Mouse (Mus musculus) liver, embryonic 11.5 days (tissue): ENCODE results near the gene Gtpbp10. TPM values are rescaled to one million over a fixed set of nuclear protein-coding genes. Genes with fewer than 3 reads are reported as not detected.
A peak's percentile ranks its signal among the peaks of the same experiment; 100 is the strongest.

Source experiments
- ATAC-seq: fragments of 200-750 bp; cut with Nextera tagmentation; replicated peaks from 2 replicates; pipeline ENCODE4 v1.8.0; 2017; ENCODE audit warnings: moderate number of reproducible peaks, mild to moderate bottlenecking, moderate TSS enrichment, moderate library complexity; ENCODE audit not compliant: low FRiP score
- DNase-seq: peaks from one replicate; pipeline ENCODE4 v3.0.0-alpha.2; 2017; ENCODE audit warnings: low spot score
- H3K27ac ChIP-seq: fragments of 300-500 bp; sonication (generic); 2 replicates; pipeline ENCODE4 v1.5.1; 2014; ENCODE audit warnings: mild to moderate bottlenecking, low read depth, low read length, control low read depth
- H3K27me3 ChIP-seq: fragments of 300-500 bp; sonication (generic); replicated peaks from 2 replicates; pipeline ENCODE4 v1.6.1; 2014; ENCODE audit warnings: low read length, mixed read lengths; ENCODE audit not compliant: control insufficient read depth, insufficient read depth
- H3K36me3 ChIP-seq: fragments of 300-500 bp; sonication (generic); 2 replicates; pipeline ENCODE4 v1.6.1; 2014; ENCODE audit warnings: mild to moderate bottlenecking, low read length, moderate library complexity, mixed read lengths; ENCODE audit not compliant: control insufficient read depth, insufficient read depth
- H3K4me1 ChIP-seq: fragments of 300-500 bp; sonication (generic); replicated peaks from 2 replicates; pipeline ENCODE4 v1.6.1; 2014; ENCODE audit warnings: low read length, mixed read lengths; ENCODE audit not compliant: control insufficient read depth, insufficient read depth
- H3K4me2 ChIP-seq: fragments of 300-500 bp; sonication (generic); 2 replicates; pipeline ENCODE4 v1.6.1; 2014; ENCODE audit warnings: mild to moderate bottlenecking, control low read depth, moderate library complexity
- H3K4me3 ChIP-seq: fragments of 300-500 bp; sonication (generic); 2 replicates; pipeline ENCODE4 v1.5.1; 2014; ENCODE audit warnings: low read depth, low read length, control low read depth
- H3K9ac ChIP-seq: fragments of 300-500 bp; sonication (generic); 2 replicates; pipeline ENCODE4 v1.6.1; 2014; ENCODE audit warnings: low read depth, low read length, control low read depth
- H3K9me3 ChIP-seq: fragments of 300-500 bp; sonication (generic); 2 replicates; pipeline ENCODE4 v1.6.1; 2016; ENCODE audit warnings: low read length, inconsistent platforms, mixed read lengths; ENCODE audit not compliant: control insufficient read depth
- WGBS: fragments of 180-500 bp; shearing (Covaris S2); extraction: QIAGEN DNeasy Blood & Tissue Kit; methylation state at CpG from one replicate; pipeline ENCODE4 v1.1.7; 2014; 5-methylcytosine and 5-hydroxymethylcytosine counted together
- polyA plus RNA-seq: library from polyadenylated mRNA; unstranded; fragments of >200 nt; fragmentation: Nextera tagmentation; extraction: Ambion mirVana; gene quantifications from 2 replicates; pipeline ENCODE4 v1.2.1, GENCODE M21; 2014

Gtpbp10 gene
- polyA plus RNA-seq = 24.0 and 25.8 TPM in 2 replicates

DNA sequence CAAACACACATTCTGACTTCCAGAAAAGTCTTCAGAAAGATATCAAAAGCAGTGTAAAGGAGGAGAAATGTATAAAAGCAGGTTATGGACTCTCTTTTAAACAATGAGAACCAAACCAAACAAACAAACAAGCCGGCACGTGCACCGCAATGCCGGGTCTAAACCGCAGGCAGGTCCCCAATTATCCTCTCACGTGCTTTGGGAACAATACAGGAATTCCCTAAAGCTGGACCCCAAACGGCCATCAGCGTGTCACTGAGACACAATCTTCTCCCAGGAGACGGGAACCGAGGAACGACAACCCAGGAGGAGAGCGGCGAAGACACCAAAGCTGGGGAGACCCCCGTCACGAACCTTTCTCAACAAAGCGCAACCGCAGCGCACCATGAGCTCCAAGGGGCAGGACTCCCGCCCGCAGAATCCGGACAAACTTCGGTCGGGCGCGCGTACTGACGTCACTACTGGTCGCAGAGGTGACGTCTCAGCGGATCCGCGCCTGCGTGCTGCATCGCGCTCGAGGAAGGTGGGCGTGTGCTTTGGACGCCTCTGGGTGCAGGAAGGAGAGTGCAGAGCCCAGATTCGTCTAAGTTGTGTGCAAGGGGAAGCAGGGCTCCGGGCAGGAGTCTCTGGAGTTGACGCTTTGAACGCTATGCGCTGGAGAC, at the start of gene Gtpbp10:
Gene Gtpbp10, minus strand, starts transcription at position 460 of the 662 bp plus-strand sequence.
- H3K4me1 ChIP-seq = no peaks in the 10 kb centered on the region; the same call in 1 of the 2 replicates
- peak within 1 kb of the TSS; percentile 78 for H3K4me3 ChIP-seq
- peak within 1 kb of the TSS; percentile 65; the same call in 1 of the 2 replicates for H3K27ac ChIP-seq
- peak; percentile 94 for ATAC-seq
- under 1% methylated on average over 43 of the region's 43 CpGs for WGBS
- H3K9ac ChIP-seq = peak within 1 kb of the TSS; percentile 82
- peak; percentile 92 for DNase-seq
- peaks cover 10% of the 10 kb centered on the region for H3K36me3 ChIP-seq
- H3K27me3 ChIP-seq = no peaks in the 10 kb centered on the region
- no peaks in the 10 kb centered on the region for H3K9me3 ChIP-seq
- peak within 1 kb of the TSS; percentile 76 for H3K4me2 ChIP-seq

DNA sequence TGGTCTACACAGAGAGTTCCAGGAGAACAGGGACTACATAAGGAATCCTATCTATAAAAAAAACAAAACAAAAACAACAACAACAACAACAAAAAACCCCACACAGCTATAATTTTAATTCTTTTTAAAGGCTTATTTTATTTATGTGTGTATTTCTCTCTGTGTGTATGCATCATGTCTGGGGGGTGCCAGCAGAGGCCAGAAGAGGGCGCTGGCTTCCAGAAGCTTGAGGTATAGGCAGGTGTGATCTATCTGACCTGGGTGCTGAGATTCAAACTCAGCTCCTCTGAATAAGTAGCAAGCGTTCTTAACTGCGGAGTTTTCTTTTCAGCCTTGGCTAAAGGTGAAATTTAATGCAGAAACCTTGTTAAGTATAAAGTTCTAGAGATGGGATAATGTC, 28.3 kb upstream of the Gtpbp10 start:
- no peak overlapping the region for H3K4me3 ChIP-seq
- DNase-seq (no peak), ATAC-seq (no peak)
- H3K27ac ChIP-seq = no peak overlapping the region
- no peaks in the 10 kb centered on the region for H3K36me3 ChIP-seq
- H3K9me3 ChIP-seq = no peaks in the 10 kb centered on the region
- H3K27me3 ChIP-seq = no peaks in the 10 kb centered on the region
- 85% methylated on average over 3 of the region's 3 CpGs for WGBS
- no peak overlapping the region for H3K4me2 ChIP-seq
- H3K9ac ChIP-seq = no peak overlapping the region
- no peaks in the 10 kb centered on the region for H3K4me1 ChIP-seq

- peak within 1 kb of the TSS; percentile 86 for H3K4me2 ChIP-seq
- H3K36me3 ChIP-seq = no peaks in the 10 kb centered on the region
- H3K4me3 ChIP-seq = peak within 1 kb of the TSS; percentile 55
- H3K9me3 ChIP-seq = no peaks in the 10 kb centered on the region
- H3K27me3 ChIP-seq = peaks cover 5% of the 10 kb centered on the region; the same call in 1 of the 2 replicates
- H3K9ac ChIP-seq = peak within 1 kb of the TSS; percentile 50; the same call in 1 of the 2 replicates
- no peak within 1 kb of the TSS for H3K27ac ChIP-seq
- peak; percentile 82 for ATAC-seq
- WGBS = 3% methylated on average over 24 of the region's 24 CpGs
- DNase-seq = peak; percentile 69
- no peaks in the 10 kb centered on the region for H3K4me1 ChIP-seq
Measured at GRCm38 (mm10) chr5:5573749-5574317, 14.5 kb upstream of the Gtpbp10 start, which contains the start of gene Gm8773. Gene Gm8773, plus strand, starts transcription at chr5:5573799.

GRCm38 (mm10) chr5:5562435-5562834, 3.1 kb upstream of the Gtpbp10 start:
- Histone ChIP-seq H3K4me3 (no peak overlapping the region), H3K27me3 (no peaks in the 10 kb centered on the region), H3K9me3 (no peaks in the 10 kb centered on the region), H3K36me3 (no peaks in the 10 kb centered on the region), H3K27ac (no peak overlapping the region), H3K9ac (no peak overlapping the region), H3K4me1 (no peaks in the 10 kb centered on the region; the same call in 1 of the 2 replicates), H3K4me2 (no peak overlapping the region)
- WGBS = 60% methylated on average over 3 of the region's 3 CpGs
- DNase-seq (no peak), ATAC-seq (no peak)

DNA sequence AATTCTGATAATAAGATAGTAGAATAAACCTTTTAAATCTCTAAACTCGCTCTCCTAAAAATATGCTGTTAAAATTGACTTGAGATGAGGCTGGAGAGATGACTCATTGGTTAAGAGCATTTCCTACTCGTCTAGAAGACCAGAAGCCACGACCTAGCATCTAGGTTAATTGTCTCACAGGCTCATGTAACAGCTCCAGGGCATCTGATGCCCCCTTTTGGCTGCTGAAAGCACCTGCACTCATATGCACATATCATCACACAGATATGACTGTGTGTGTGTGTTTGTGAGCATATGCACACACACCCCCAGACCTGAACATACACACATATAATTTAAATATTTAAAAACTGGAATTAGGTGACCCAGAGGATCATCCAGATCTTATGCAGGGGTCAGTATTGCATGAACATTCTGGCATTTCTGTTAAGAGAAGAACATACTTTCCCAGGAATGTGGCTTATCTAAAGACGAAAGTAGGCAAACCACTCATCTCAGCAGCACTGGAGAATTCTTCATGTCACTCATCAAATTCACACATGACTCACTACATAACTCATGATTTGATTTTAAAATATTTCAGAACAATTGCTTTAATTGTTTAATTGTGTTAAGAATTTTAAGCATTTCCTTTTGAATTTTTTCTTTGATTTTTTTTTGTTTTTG, 1.8 kb upstream of the Gtpbp10 start:
- Histone ChIP-seq H3K9me3 (no peaks in the 10 kb centered on the region), H3K27ac (no peak overlapping the region), H3K4me2 (no peak overlapping the region), H3K4me1 (no peaks in the 10 kb centered on the region; the same call in 1 of the 2 replicates), H3K27me3 (no peaks in the 10 kb centered on the region), H3K4me3 (no peak overlapping the region), H3K9ac (no peak overlapping the region), H3K36me3 (no peaks in the 10 kb centered on the region)
- DNase-seq = no peak
- no peak for ATAC-seq
- 62% methylated on average over 4 of the region's 4 CpGs for WGBS

DNA sequence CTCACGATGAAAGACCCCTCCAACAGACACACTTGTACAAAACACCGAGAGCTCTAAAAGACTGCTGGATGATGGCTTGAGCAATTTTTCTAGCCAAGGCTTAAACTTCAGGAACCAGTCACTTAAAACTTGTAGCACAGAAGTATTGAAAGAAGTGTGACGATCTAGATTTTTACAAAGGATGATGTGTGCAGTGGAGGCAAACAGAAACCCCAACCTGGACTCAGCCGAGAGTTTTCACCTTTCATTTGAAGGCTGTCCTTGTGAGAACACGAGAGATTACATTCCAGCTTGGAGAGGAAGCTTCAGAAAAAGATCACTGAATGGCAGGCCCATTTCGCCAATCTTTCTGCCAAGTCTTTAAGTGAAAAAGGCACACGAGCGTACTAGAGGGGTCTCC, 460 bp upstream of the Gtpbp10 start:
- DNase-seq = no peak
- peak overlapping the region; percentile 82 for H3K9ac ChIP-seq
- no peaks in the 10 kb centered on the region for H3K27me3 ChIP-seq
- H3K9me3 ChIP-seq = no peaks in the 10 kb centered on the region
- no peak for ATAC-seq
- no peak overlapping the region for H3K27ac ChIP-seq
- peaks cover 4% of the 10 kb centered on the region; the same call in 1 of the 2 replicates for H3K36me3 ChIP-seq
- H3K4me1 ChIP-seq = no peaks in the 10 kb centered on the region; the same call in 1 of the 2 replicates
- H3K4me2 ChIP-seq = peak overlapping the region; percentile 76
- 47% methylated on average over 8 of the region's 8 CpGs for WGBS
- H3K4me3 ChIP-seq = peak overlapping the region; percentile 78

DNA sequence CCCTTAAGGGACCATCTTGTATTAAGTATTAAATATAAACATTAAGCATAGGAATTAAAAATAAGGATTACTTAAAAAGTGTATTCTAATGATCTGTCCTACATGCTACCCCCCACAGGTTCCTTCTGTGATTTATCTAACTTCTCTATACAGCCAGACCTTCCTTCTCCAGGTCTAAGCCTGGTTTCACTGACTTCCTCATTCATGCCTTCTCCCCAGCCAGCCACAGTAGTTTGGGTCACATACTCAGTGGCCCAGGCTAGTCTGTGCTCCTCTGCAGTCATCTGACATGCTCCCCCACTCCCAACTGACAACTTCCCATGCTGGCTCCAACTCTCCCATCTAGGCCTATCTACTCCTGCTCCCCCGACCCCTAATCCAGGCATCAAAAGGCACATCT, 8.2 kb downstream of the Gtpbp10 start:
- no peak for ATAC-seq
- 95% methylated on average over 1 of the region's 1 CpGs for WGBS

GRCm38 (mm10) chr5:5540385-5540784, 19.0 kb downstream of the Gtpbp10 start:
- no peak overlapping the region for H3K27ac ChIP-seq
- no peak overlapping the region for H3K4me3 ChIP-seq
- no peak for DNase-seq
- ATAC-seq = no peak
- 70% methylated on average over 3 of the region's 3 CpGs for WGBS
- H3K27me3 ChIP-seq = no peaks in the 10 kb centered on the region
- peaks cover 18% of the 10 kb centered on the region for H3K36me3 ChIP-seq
- H3K4me1 ChIP-seq = no peaks in the 10 kb centered on the region
- H3K4me2 ChIP-seq = no peak overlapping the region
- no peaks in the 10 kb centered on the region for H3K9me3 ChIP-seq
- no peak overlapping the region for H3K9ac ChIP-seq

More for the DNA sequence above, 8.2 kb downstream of the Gtpbp10 start:
- Histone ChIP-seq H3K9ac (no peak overlapping the region), H3K9me3 (no peaks in the 10 kb centered on the region), H3K27me3 (no peaks in the 10 kb centered on the region), H3K27ac (no peak overlapping the region), H3K4me3 (no peak overlapping the region), H3K4me2 (no peak overlapping the region), H3K4me1 (no peaks in the 10 kb centered on the region), H3K36me3 (peaks cover 18% of the 10 kb centered on the region)
- DNase-seq = no peak
